8 mouse cellular contexts compared by ENCODE assay signal in the genomic region with DNA sequence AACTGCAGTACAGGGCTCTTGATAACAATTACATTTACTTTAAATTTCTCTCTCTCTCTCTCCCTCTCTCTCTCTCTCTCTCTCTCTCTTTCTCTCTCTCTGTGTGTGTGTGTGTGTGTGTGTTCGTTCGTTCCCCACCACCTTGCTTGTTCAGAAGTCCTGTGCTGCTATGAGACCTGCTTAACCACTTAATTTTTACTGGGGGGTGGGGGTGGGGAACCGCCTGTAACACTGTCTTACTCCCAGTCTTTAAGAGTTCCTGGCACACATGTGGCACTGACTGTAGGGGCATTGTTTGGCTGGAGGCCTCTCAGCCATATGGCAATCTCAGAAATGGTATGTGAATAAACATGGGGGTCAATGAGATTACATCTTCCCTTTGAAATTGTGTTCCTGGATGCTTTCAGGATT.
DNase-seq lines count a peak whose midpoint lies in the region; ATAC-seq and TF ChIP-seq lines count a peak whose summit lies in the region.

No protein-coding gene starts in this region.

- TF ChIP-seq EP300 in heart, adult 2 months (IDR thresholded peaks at IDR 0.05; ENCODE audit: insufficient read depth, low read depth, low read length), result no peak

- DNase-seq in heart, adult 2 months, result no peak
- no peak for DNase-seq in heart, postnatal 25 days (ENCODE audit: low spot score)
- peak; percentile 9 for DNase-seq in MEL-GATA-1-ER (ENCODE audit: extremely low read depth, low read depth)
- no peak for DNase-seq in hindbrain, embryonic 11.5 days (ENCODE audit: low spot score)
- DNase-seq in urinary bladder, postnatal 14 days (ENCODE audit: low spot score), result no peak
- DNase-seq in c-Kit-positive CD71-positive TER-119-positive erythroid progenitor cells, embryonic 14.5 days (ENCODE audit: low spot score), result no peak

- no peaks in the 10 kb centered on the region for H3K79me2 ChIP-seq in heart, adult 2 months (replicated peaks; ENCODE audit: control insufficient read depth, insufficient read depth, low read length)

- no peak for TF ChIP-seq CTCF in heart, adult 2 months (IDR thresholded peaks at IDR 0.05)

- H3K9ac ChIP-seq in heart, adult 2 months (ENCODE audit: low read depth, low read length), result no peak overlapping the region
- peak overlapping the region; percentile 78 for H3K9ac ChIP-seq in hindbrain, embryonic 11.5 days (ENCODE audit: low read depth, low read length)
- H3K9ac ChIP-seq in midbrain, embryonic 13.5 days (replicated peaks), result peak overlapping the region; percentile 83

- intact Hi-C loops in heart, adult 2 months (cut with DNase I), result loop anchor here (2.0 to 10.0 kb wide), 2 partner anchors 34 to 192 kb away; no protein-coding TSS in a partner anchor
- intact Hi-C loops in heart, postnatal 25 days (cut with DNase I), result loop anchor here (2.0 kb wide), 1 partner anchor 32 kb away; no protein-coding TSS in a partner anchor

- peak overlapping the region; percentile 42 for H3K27ac ChIP-seq in heart, adult 2 months
- peak overlapping the region; percentile 94 for H3K27ac ChIP-seq in hindbrain, embryonic 11.5 days (ENCODE audit: low read depth, low read length)
- H3K27ac ChIP-seq in midbrain, embryonic 13.5 days, result peak overlapping the region; percentile 93

- 0 out of 2 replicates have a peak, but pooled peaks have one; percentile 11 for ATAC-seq in hindbrain, embryonic 11.5 days (ENCODE audit: low FRiP score)
- ATAC-seq in midbrain, embryonic 13.5 days, result no peak
- no peak for ATAC-seq in granulocyte monocyte progenitor cell, adult 5-6 weeks (replicated peaks; ENCODE audit: poor library complexity, severe bottlenecking)

- 37% methylated on average over 3 of the region's 3 CpGs for WGBS in heart, adult 2 months
- 2% methylated on average over 3 of the region's 3 CpGs for WGBS in hindbrain, embryonic 11.5 days
- WGBS in midbrain, embryonic 13.5 days, result 3% methylated on average over 3 of the region's 3 CpGs

- TF ChIP-seq POLR2A in heart, adult 2 months (IDR thresholded peaks at IDR 0.05; ENCODE audit: insufficient read depth, low read depth, low read length), result no peak

- H3K9me3 ChIP-seq in hindbrain, embryonic 11.5 days (ENCODE audit: control insufficient read depth, low read length), result no peaks in the 10 kb centered on the region
- no peaks in the 10 kb centered on the region for H3K9me3 ChIP-seq in midbrain, embryonic 13.5 days

- H3K4me1 ChIP-seq in heart, adult 2 months (ENCODE audit: control insufficient read depth, insufficient read depth, low read length), result peaks cover 9% of the 10 kb centered on the region
- peaks cover 18% of the 10 kb centered on the region for H3K4me1 ChIP-seq in hindbrain, embryonic 11.5 days (replicated peaks; ENCODE audit: control insufficient read depth, insufficient read depth, low read length)
- H3K4me1 ChIP-seq in midbrain, embryonic 13.5 days (replicated peaks), result peaks cover 81% of the 10 kb centered on the region

- H3K4me3 ChIP-seq in heart, adult 2 months, result no peak overlapping the region; the same call in 1 of the 2 replicates
- peak overlapping the region; percentile 50 for H3K4me3 ChIP-seq in hindbrain, embryonic 11.5 days (ENCODE audit: low read depth, low read length)
- H3K4me3 ChIP-seq in midbrain, embryonic 13.5 days (replicated peaks), result peak overlapping the region; percentile 59

- H3K4me2 ChIP-seq in hindbrain, embryonic 11.5 days (replicated peaks; ENCODE audit: low read depth, low read length), result peak overlapping the region; percentile 85
- peak overlapping the region; percentile 85 for H3K4me2 ChIP-seq in midbrain, embryonic 13.5 days (replicated peaks)

- no peaks in the 10 kb centered on the region for H3K27me3 ChIP-seq in heart, adult 2 months (ENCODE audit: control insufficient read depth, insufficient read depth, low read length)
- H3K27me3 ChIP-seq in hindbrain, embryonic 11.5 days (ENCODE audit: control insufficient read depth, insufficient read depth, low read length), result no peaks in the 10 kb centered on the region
- H3K27me3 ChIP-seq in midbrain, embryonic 13.5 days, result no peaks in the 10 kb centered on the region

- H3K36me3 ChIP-seq in heart, adult 2 months (ENCODE audit: control insufficient read depth, insufficient read depth, low read length), result no peaks in the 10 kb centered on the region
- H3K36me3 ChIP-seq in hindbrain, embryonic 11.5 days (ENCODE audit: control insufficient read depth, insufficient read depth, low read length), result no peaks in the 10 kb centered on the region
- H3K36me3 ChIP-seq in midbrain, embryonic 13.5 days, result no peaks in the 10 kb centered on the region

Comparison
In these comparisons a context has a peak if more than half of its experiments do, and no peak if none do; other contexts are left out.
1. H3K27ac ChIP-seq: peak in every context shown above with its lines; median percentile 94 in hindbrain, embryonic 11.5 days; 93 in midbrain, embryonic 13.5 days; 42 in heart, adult 2 months.